Mouse (Mus musculus) kidney, adult 2 months (tissue): ENCODE results near the gene Agps.
"Not testable (repeated sequence)": the region's sequence is repeated elsewhere in the genome, so short reads cannot be mapped to it uniquely, and the experiment has no call there.

ENCODE experiments used
- CTCF ChIP-seq: fragments of 200-500 bp; conservative IDR thresholded peaks from 2 replicates; pipeline ENCODE4 v1.5.1; 2011; ENCODE audit warnings: low read depth, mild to moderate bottlenecking, control low read depth, low read length, moderate library complexity, mixed read lengths; ENCODE audit not compliant: insufficient read depth, insufficient read length
- POLR2A ChIP-seq: fragments of 200-500 bp; IDR thresholded peaks from one replicate; pipeline ENCODE4 v1.6.1; 2011; ENCODE audit warnings: low read depth, low read length, control low read depth

- not testable (repeated sequence) for TF ChIP-seq CTCF, POLR2A
These were observed 144.1 kb downstream of the Agps start for GRCm38 (mm10) chr2:75976070-75976469.
